ENCODE assay signal across 10 mouse cellular contexts in the genomic region with DNA sequence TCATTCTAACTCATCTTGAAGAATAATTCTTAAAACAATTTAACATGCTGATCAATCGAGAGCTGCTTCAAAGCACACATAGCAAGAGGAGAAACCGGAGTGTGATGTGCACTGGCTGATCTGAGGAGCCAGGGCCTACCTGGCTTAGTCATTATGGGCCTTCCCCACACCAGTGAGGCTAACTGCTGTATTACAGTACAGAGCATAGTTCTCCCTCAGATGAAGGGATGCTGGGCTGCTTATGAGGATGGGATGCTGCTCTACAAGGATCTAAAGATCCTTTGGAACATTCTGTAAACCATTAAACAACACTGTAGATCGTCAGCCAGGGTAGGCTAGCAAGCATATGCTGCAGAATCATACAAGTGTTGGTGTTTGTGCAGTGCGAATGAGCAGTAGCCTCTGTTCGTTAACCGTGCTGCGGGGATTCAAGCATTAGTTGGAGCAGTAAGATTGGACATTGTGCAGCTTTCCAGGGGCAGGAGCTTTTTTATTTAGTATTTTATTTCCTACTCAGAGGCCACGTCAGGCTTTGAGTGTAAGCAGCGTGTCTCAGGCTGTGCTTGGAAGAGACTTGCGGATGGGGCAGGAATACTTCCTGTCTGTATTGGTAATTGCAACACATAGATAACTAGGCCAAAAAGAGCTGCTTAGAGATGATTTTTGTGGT. TPM values are rescaled to one million over a fixed set of nuclear protein-coding genes. Genes with fewer than 3 reads are reported as not detected.
DNase-seq lines count a peak whose midpoint lies in the region; ATAC-seq and TF ChIP-seq lines count a peak whose summit lies in the region.
"Had no signal": no experiment of that assay in that cellular context is flagged by ENCODE, and none has a peak within 500 bp of the region (broad histone marks: within the 10 kb centered on the region; RNA-seq: fewer than 3 reads in every experiment).

No protein-coding gene starts in this region.

- no peak for TF ChIP-seq CTCF in cortical plate, adult 2 months (IDR thresholded peaks at IDR 0.05; ENCODE audit: extremely low read depth, insufficient read depth, low read length)

- peaks cover 19% of the 10 kb centered on the region for H3K36me3 ChIP-seq in lung, embryonic 15.5 days
- peaks cover 8% of the 10 kb centered on the region; the same call in 1 of the 2 replicates for H3K36me3 ChIP-seq in midbrain, embryonic 14.5 days (ENCODE audit: control insufficient read depth, insufficient read depth, low read length)
- peaks cover 28% of the 10 kb centered on the region for H3K36me3 ChIP-seq in kidney, embryonic 15.5 days

- peaks cover 19% of the 10 kb centered on the region; the same call in 1 of the 2 replicates for H3K4me1 ChIP-seq in lung, embryonic 15.5 days
- H3K4me1 ChIP-seq in cortical plate, adult 2 months (ENCODE audit: control insufficient read depth, insufficient read depth, low read length), result peaks cover 6% of the 10 kb centered on the region
- H3K4me1 ChIP-seq in midbrain, embryonic 14.5 days (ENCODE audit: control insufficient read depth, insufficient read depth, low read length), result peaks cover 22% of the 10 kb centered on the region
- peaks cover 7% of the 10 kb centered on the region; the same call in 1 of the 2 replicates for H3K4me1 ChIP-seq in kidney, embryonic 15.5 days

- DNase-seq in heart, adult 11 months, result peak; percentile 89
- no peak for DNase-seq in heart, adult 8-10 months (ENCODE audit: low spot score)
- no peak for DNase-seq in lung, adult 18-20 months
- peak; percentile 40 for DNase-seq in midbrain, embryonic 14.5 days
- no peak for DNase-seq in gastrocnemius, postnatal 36 days
- DNase-seq: adrenal gland, adult 8-10 months had no signal

- no peak for TF ChIP-seq POLR2A in cortical plate, adult 2 months (IDR thresholded peaks at IDR 0.05; ENCODE audit: extremely low read depth, insufficient read depth, low read length)

- no peak for ATAC-seq in lung, embryonic 15.5 days (ENCODE audit: borderline replicate concordance, extremely low read depth, low FRiP score, low TSS enrichment)
- ATAC-seq in midbrain, embryonic 14.5 days (ENCODE audit: low FRiP score, low TSS enrichment), result no peak
- ATAC-seq in kidney, embryonic 15.5 days (replicated peaks; ENCODE audit: low FRiP score), result no peak

- 0 out of 2 replicates have a peak overlapping the region, but pooled peaks have one; percentile 1 for H3K9ac ChIP-seq in lung, embryonic 15.5 days
- H3K9ac ChIP-seq in midbrain, embryonic 14.5 days (replicated peaks; ENCODE audit: low read length), result peak overlapping the region; percentile 55
- no peak overlapping the region for H3K9ac ChIP-seq in kidney, embryonic 15.5 days

- H3K27ac ChIP-seq in lung, embryonic 15.5 days, result 0 out of 2 replicates have a peak overlapping the region, but pooled peaks have one; percentile 33
- H3K27ac ChIP-seq in cortical plate, adult 2 months (ENCODE audit: insufficient read depth, low read length), result peak overlapping the region; percentile 20
- peak overlapping the region; percentile 95 for H3K27ac ChIP-seq in midbrain, embryonic 14.5 days (replicated peaks; ENCODE audit: low read depth, low read length)
- no peak overlapping the region for H3K27ac ChIP-seq in kidney, embryonic 15.5 days

- WGBS in lung, embryonic 15.5 days, result 75% methylated on average over 10 of the region's 10 CpGs
- WGBS in midbrain, embryonic 14.5 days, result 80% methylated on average over 10 of the region's 10 CpGs
- 90% methylated on average over 10 of the region's 10 CpGs for WGBS in kidney, embryonic 15.5 days

- intact Hi-C loops in gastrocnemius, postnatal 36 days (cut with DNase I), result loop anchor here (2.0 kb wide), 1 partner anchor 81 kb away; no protein-coding TSS in a partner anchor

- no peak overlapping the region for H3K4me3 ChIP-seq in lung, embryonic 15.5 days
- H3K4me3 ChIP-seq in cortical plate, adult 2 months (ENCODE audit: insufficient read depth, low read length), result peak overlapping the region; percentile 40
- peak overlapping the region; percentile 43 for H3K4me3 ChIP-seq in midbrain, embryonic 14.5 days (replicated peaks; ENCODE audit: low read depth, low read length)
- no peak overlapping the region for H3K4me3 ChIP-seq in kidney, embryonic 15.5 days (replicated peaks)

- H3K4me2 ChIP-seq in lung, embryonic 15.5 days, result no peak overlapping the region
- peak overlapping the region; percentile 78 for H3K4me2 ChIP-seq in midbrain, embryonic 14.5 days (ENCODE audit: low read length)
- no peak overlapping the region for H3K4me2 ChIP-seq in kidney, embryonic 15.5 days
- H3K4me2 ChIP-seq: liver, embryonic 11.5 days had no signal

- H3K27me3 ChIP-seq in lung, embryonic 15.5 days, result no peaks in the 10 kb centered on the region
- H3K27me3 ChIP-seq in midbrain, embryonic 14.5 days (ENCODE audit: control insufficient read depth, insufficient read depth, low read length), result no peaks in the 10 kb centered on the region
- H3K27me3 ChIP-seq in kidney, embryonic 15.5 days, result no peaks in the 10 kb centered on the region

- H3K9me3 ChIP-seq in lung, embryonic 15.5 days, result no peaks in the 10 kb centered on the region
- H3K9me3 ChIP-seq in midbrain, embryonic 14.5 days (ENCODE audit: control insufficient read depth, low read length), result no peaks in the 10 kb centered on the region
- H3K9me3 ChIP-seq in kidney, embryonic 15.5 days (replicated peaks), result no peaks in the 10 kb centered on the region

RNA-seq across cellular contexts. Expression of a gene that starts 33.9 kb away (rescaled TPM):
- total RNA-seq in heart, adult 8-10 months (2022), result 10 to 100 TPM; 11.1 to 15.3 (median 13.1) TPM
- polyA plus RNA-seq in lung, embryonic 15.5 days (2015; fragmentation: Nextera tagmentation; extraction: Ambion mirVana), result 39.6 and 39.8 TPM in 2 replicates
- polyA plus RNA-seq in cortical plate, adult 2 months (2012; rRNA removed), result 17.8 and 18.4 TPM in 2 replicates
- polyA plus RNA-seq in midbrain, embryonic 14.5 days (2014; fragmentation: Nextera tagmentation; extraction: Ambion mirVana), result 42.3 and 44.7 TPM in 2 replicates
- 34.9 and 35.6 TPM in 2 replicates for polyA plus RNA-seq in kidney, embryonic 15.5 days (2015; fragmentation: Nextera tagmentation; extraction: Ambion mirVana)
- total RNA-seq in gastrocnemius, postnatal 36 days (2021), result 1 to 10 TPM; 6.8 to 7.8 TPM

Comparison
In these comparisons a context has a peak if more than half of its experiments do, and no peak if none do; other contexts are left out.
1. DNase-seq: peak in heart, adult 11 months (single experiment) and midbrain, embryonic 14.5 days (single experiment); none in heart, adult 8-10 months (single experiment), lung, adult 18-20 months (0 of 2) and gastrocnemius, postnatal 36 days (0 of 2).
2. H3K4me3 ChIP-seq: peak in cortical plate, adult 2 months (single experiment) and midbrain, embryonic 14.5 days (single experiment); none in lung, embryonic 15.5 days (single experiment) and kidney, embryonic 15.5 days (single experiment).